Mouse (Mus musculus) natural killer cell, adult 2 months (primary cell): ENCODE results near the gene Tex50.
"Not testable (repeated sequence)": the region's sequence is repeated elsewhere in the genome, so short reads cannot be mapped to it uniquely, and the experiment has no call there.

ENCODE experiments used
- DNase-seq, 2 experiments: peaks; one replicate each; pipeline ENCODE4 v3.0.0; 2022; ENCODE audit warnings: low spot score in 2 of 2

Tex50 gene

GRCm38 (mm10) chr1:161159214-161159613 lies at the start of gene Tex50:
Gene Tex50 (minus strand): TSS chr1:161159314.
- no peak for DNase-seq

DNA sequence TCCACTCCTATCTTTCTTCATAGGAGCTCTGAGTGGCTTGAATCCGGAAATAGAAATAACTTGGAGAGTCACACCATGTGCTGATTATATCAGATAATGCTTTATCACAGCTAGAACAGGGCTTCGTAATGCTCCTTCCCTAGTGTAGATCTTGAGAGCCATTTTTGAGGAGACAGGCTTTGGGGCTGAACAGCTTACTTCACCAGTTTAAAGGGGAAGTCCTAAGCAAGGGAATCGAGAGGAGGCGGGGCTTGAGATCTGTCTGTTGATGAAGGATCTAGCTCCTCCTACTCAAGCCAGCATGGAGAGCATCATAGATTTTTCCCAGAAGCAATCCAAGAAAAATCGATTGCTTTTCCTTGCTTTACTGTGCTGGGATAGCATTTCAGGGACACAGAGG lies 40.7 kb upstream of the Tex50 start:
- no peak for DNase-seq

DNA sequence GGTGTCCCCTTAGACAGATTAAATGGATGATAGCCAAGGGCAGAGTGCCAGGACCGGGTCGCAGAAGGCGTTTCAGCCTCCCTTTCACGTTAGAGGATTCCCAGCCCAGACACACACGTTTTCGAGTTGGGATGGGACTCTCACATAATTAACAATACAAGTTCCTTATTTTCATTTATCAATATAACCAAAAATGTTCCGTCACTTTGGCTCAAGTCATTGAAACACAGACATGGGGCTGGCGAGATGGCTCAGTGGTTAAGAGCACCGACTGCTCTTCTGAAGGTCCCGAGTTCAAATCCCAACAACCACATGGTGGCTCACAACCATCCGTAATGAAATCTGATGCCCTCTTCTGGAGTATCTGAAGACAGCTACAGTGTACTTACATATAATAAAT lies 37.2 kb upstream of the Tex50 start:
- DNase-seq = not testable (repeated sequence)

GRCm38 (mm10) chr1:161195541-161196351 lies 36.6 kb upstream of the Tex50 start:
- DNase-seq = peak; percentile 44 to 53

GRCm38 (mm10) chr1:161190253-161190910 lies 31.3 kb upstream of the Tex50 start:
- DNase-seq = no peak

DNA sequence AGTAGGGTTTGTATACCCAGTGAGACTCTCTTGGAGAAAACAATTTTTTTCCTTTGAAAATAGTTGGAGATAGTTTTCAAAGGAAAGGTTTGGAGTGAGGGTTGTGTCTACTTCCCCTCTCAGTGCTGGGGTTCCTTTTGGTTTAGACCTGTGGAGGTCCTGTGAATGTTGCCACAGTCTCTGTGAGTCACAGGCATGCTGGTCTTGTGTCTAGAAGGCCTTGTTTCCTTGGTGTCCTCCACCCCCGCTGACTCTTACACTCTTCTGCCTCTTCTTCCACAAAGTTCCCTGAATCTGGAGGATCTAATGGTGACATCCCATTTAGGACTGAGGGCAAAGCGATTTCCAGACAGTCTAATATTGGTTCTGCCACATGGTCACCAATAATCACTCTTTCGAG lies 26.3 kb upstream of the Tex50 start:
- DNase-seq = no peak

- no peak for DNase-seq
These were observed 24.6 kb upstream of the Tex50 start for GRCm38 (mm10) chr1:161183677-161184076.

DNA sequence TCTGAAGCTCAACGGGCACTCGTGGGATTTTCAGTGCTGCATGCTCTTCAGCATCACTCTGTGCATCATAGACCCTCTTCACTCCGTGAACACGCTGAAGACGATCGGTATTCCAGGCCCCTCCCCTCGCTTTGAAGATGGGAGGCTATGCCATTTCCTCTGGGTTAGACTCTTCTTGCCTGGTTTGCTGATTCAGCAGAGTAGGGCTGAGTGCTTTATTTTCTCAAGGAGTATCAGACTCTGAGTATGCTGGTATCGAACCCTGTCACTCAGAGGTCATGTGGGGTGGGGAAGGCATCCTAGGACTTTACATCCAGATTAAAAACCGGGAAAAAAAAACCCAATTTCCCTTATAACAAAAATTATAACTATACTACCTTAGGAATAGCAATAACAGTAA lies 23.3 kb upstream of the Tex50 start:
- DNase-seq = no peak

DNA sequence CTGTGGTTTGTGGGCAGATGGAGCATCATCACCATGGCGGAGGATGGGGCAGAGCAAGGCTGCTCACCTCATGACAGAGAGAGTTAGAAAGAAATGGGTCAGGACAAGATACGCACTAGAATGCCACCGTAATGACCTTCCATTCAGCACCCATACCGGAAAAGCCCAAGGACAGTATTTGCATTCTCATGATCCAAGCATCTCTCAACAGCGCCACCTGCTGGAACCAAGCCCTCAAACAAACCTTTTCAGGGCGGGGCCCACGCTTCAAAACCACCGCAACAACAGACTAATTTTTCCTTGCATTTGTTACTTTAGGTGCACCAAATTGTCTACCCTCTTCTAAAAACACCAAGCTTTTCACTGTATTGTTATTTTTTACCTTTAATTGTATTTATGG lies 21.6 kb upstream of the Tex50 start:
- peak; percentile 52 to 70 for DNase-seq

DNA sequence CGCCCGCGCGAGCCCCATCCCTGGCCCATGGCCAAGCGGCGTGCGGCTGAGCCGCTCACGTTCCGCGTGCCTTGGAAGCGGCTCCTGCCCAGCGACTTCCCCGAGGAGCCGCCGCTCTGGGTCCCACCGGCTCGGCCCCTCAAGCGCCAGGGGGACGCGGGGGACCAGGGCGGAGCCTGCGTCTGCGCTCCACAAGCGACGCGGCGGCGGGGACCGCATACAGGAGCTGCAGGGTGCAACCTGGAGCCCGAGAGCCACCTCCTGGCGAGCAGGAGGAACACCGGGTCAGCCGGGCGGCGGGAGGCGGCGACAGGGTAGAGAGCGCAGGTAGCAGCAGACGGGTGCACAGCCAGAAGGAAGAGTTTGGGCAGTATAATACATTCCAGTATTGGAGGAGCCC lies 11.5 kb upstream of the Tex50 start:
- DNase-seq = peak; percentile 56 to 80

DNA sequence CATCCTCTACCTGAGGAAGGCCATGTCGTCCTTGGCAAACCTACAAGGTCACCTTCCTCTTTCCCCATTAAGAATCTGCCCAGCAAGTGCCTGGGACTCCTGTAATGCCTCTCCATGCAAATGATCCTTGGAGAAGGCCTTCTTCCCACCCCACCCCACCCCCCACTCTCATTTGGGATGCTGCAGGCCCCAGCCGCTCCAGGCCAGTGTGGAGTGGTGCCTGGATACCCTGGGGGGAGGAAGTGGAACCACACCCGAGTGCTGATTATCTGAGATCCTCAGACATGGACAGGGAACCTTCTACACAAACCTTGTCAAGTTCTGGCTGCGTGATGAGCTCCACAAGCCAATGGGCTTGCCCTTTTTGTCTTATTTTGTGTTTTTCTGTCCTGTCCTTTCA lies 1.2 kb upstream of the Tex50 start:
- DNase-seq = no peak

DNA sequence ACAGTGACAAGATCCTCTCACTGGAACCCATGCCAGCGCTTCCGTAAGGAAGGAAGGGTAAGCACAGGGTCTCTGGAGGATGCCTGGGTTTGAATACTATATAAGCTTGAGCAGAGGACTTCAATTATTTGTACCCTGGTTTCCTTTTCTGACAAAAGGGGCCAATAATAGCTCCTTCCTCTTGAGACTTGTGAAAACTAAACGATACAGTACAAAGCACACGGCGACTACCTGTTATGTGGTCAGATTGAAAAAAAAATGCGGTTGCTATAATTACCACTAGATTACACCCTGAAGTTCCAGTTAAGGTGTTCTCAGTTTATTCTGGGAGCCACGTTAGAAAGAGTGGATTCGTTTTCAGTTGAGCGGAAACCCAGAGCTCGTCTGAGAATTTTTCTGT lies 2.6 kb downstream of the Tex50 start:
- DNase-seq = peak in 1 of 2 experiments; percentile 6

DNA sequence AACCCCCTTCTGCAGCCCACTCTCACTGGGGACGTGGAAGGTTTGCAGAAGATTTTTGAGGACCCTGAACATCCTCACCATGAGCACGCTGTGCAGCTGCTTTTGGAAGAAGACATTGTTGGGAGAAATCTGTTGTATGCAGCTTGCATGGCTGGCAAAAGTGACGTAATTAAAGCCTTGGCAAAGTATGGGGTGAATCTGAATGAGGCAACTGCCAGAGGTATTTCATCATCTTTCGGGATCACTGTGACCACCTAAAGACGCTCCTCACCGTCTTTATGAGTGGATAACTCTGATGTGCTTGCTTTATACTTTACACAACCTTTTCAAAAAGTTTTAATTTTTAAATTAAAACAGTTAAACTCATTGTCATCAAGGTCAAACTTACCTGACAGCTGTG lies 8.0 kb downstream of the Tex50 start:
- DNase-seq = no peak

GRCm38 (mm10) chr1:161147888-161148287 lies 11.2 kb downstream of the Tex50 start:
- no peak for DNase-seq

GRCm38 (mm10) chr1:161145611-161146010 lies 13.5 kb downstream of the Tex50 start:
- not testable (repeated sequence) for DNase-seq

- DNase-seq = no peak
These were observed 15.9 kb downstream of the Tex50 start for GRCm38 (mm10) chr1:161143216-161143615.

GRCm38 (mm10) chr1:161142531-161143159 lies 16.5 kb downstream of the Tex50 start, which contains the start of gene Ankrd45:
Gene Ankrd45 (plus strand): TSS chr1:161142691.
- peak in 1 of 2 experiments; percentile 9 for DNase-seq

DNA sequence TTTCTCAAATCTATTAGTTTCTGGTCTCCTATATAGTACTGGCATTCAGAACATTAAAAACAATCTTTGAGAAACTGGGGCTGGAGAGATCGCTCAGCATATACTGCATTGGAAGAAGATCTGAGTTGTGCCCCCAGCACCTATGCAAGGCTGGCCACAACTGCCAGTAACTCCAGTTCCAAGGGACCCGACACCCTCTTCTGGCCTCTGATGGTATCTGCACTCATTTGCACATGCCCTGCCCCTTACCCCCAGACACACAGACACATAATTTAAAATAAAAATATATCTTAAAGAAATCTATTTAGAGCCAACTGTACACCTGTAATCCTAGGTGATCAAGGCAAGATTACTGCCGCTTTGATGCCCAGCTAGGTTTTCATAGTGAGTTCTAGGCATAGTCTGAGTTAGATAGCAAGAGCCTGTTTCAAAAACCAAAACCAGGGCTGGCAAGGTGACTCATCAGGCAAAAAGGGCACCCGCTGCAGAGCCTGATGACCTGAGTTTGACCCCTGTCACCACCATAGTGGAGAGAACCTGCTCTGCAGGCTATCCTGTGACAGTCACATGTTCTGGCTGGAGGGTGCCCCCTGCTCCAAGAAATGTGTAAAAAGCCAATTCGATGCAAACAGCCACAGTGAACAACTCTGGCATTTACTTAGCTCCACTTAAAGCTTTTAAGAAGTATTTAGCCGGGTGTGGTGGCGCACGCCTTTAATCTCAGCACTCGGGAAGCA lies 18.9 kb downstream of the Tex50 start:
- peak in 1 of 2 experiments; percentile 26 for DNase-seq

DNA sequence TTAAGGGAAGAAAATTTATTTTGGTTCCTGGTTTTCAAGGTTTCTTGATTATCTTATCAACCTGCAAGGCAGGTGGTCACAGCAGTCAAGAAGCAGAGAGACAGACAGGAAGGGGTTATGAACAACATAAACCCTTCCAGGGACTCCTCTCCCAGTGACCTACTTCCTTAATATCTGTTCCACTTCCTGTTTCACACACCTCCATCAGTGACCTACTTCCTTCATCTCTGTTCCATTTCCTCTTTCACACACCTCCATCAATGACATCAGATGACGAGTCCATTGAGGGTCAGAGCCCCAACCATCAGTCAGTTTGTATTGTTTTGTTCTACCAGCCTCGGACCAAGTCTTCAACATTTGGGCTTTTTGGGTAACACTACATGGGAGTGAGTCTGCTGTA lies 19.6 kb downstream of the Tex50 start:
- peak in 1 of 2 experiments; percentile 32 for DNase-seq

- peak; percentile 88 to 91 for DNase-seq
These were observed 28.1 kb downstream of the Tex50 start, which contains the start of gene Klhl20 for GRCm38 (mm10) chr1:161130726-161131664. Gene Klhl20 (minus strand): TSS chr1:161131511.

- no peak for DNase-seq
These were observed 32.7 kb downstream of the Tex50 start for GRCm38 (mm10) chr1:161126461-161126860.
